ENCODE assay signal across 28 mouse cellular contexts in genomic region chr10:17423584-17424278, GRCm38 (mm10).
A peak's percentile ranks its signal among the peaks of the same experiment; 100 is the strongest.
DNase-seq lines count a peak whose midpoint lies in the region; ATAC-seq lines count a peak whose summit lies in the region.
"Had no signal": no experiment of that assay in that cellular context is flagged by ENCODE, and none has a peak within 500 bp of the region (broad histone marks: within the 10 kb centered on the region; RNA-seq: fewer than 3 reads in every experiment).

No protein-coding gene starts in this region.

- H3K4me2 ChIP-seq in midbrain, embryonic 11.5 days, result no peak overlapping the region
- H3K4me2 ChIP-seq in midbrain, embryonic 15.5 days, result no peak overlapping the region
- H3K4me2 ChIP-seq in kidney, embryonic 16.5 days (replicated peaks; ENCODE audit: low read depth, low read length), result no peak overlapping the region
- H3K4me2 ChIP-seq: embryonic facial prominence, embryonic 13.5 days; forebrain, embryonic 12.5 days; midbrain, embryonic 13.5 days; neural tube, embryonic 13.5 days had no signal

- H3K9ac ChIP-seq in midbrain, embryonic 11.5 days (ENCODE audit: low read length), result no peak overlapping the region
- H3K9ac ChIP-seq in midbrain, embryonic 15.5 days, result no peak overlapping the region
- H3K9ac ChIP-seq in kidney, embryonic 16.5 days (replicated peaks; ENCODE audit: low read length), result no peak overlapping the region
- H3K9ac ChIP-seq: embryonic facial prominence, embryonic 13.5 days; forebrain, embryonic 12.5 days; midbrain, embryonic 13.5 days; neural tube, embryonic 13.5 days had no signal

- WGBS in midbrain, embryonic 11.5 days, result 52% methylated on average over 4 of the region's 4 CpGs
- WGBS in midbrain, embryonic 15.5 days, result 55% methylated on average over 4 of the region's 4 CpGs
- WGBS in kidney, embryonic 16.5 days, result 30% methylated on average over 4 of the region's 4 CpGs
- 31% methylated on average over 4 of the region's 4 CpGs for WGBS in large intestine, adult 2 months

- ATAC-seq in midbrain, embryonic 11.5 days (ENCODE audit: low FRiP score), result no peak
- no peak for ATAC-seq in midbrain, embryonic 15.5 days (replicated peaks)
- peak; percentile 62; the same call in 1 of the 2 replicates for ATAC-seq in kidney, embryonic 16.5 days (ENCODE audit: low FRiP score, low TSS enrichment)
- ATAC-seq: hindbrain, postnatal 0 days; midbrain, embryonic 13.5 days; Patski had no signal

- no peaks in the 10 kb centered on the region for H3K9me3 ChIP-seq in midbrain, embryonic 11.5 days (ENCODE audit: control insufficient read depth, low read length)
- no peaks in the 10 kb centered on the region for H3K9me3 ChIP-seq in midbrain, embryonic 15.5 days
- H3K9me3 ChIP-seq in kidney, embryonic 16.5 days (ENCODE audit: low read length), result no peaks in the 10 kb centered on the region
- H3K9me3 ChIP-seq: embryonic facial prominence, embryonic 13.5 days; forebrain, embryonic 12.5 days; G1E; heart, embryonic 10.5 days; limb, embryonic 10.5 days; midbrain, embryonic 13.5 days; neural tube, embryonic 13.5 days had no signal

- no peak overlapping the region for H3K4me3 ChIP-seq in midbrain, embryonic 11.5 days (ENCODE audit: low read depth, low read length)
- no peak overlapping the region for H3K4me3 ChIP-seq in midbrain, embryonic 15.5 days
- no peak overlapping the region for H3K4me3 ChIP-seq in kidney, embryonic 16.5 days (ENCODE audit: low read length)
- H3K4me3 ChIP-seq: embryonic facial prominence, embryonic 13.5 days; erythroblast, embryonic 14.5 days; forebrain, embryonic 12.5 days; heart, embryonic 10.5 days; limb, embryonic 10.5 days; midbrain, embryonic 13.5 days; neural tube, embryonic 13.5 days had no signal

- H3K36me3 ChIP-seq in midbrain, embryonic 11.5 days (ENCODE audit: control insufficient read depth, insufficient read depth, low read length), result no peaks in the 10 kb centered on the region
- no peaks in the 10 kb centered on the region for H3K36me3 ChIP-seq in midbrain, embryonic 15.5 days (replicated peaks)
- H3K36me3 ChIP-seq in kidney, embryonic 16.5 days (ENCODE audit: insufficient read depth, low read length), result no peaks in the 10 kb centered on the region
- H3K36me3 ChIP-seq: embryonic facial prominence, embryonic 13.5 days; forebrain, embryonic 12.5 days; G1E; heart, embryonic 10.5 days; limb, embryonic 10.5 days; midbrain, embryonic 13.5 days; neural tube, embryonic 13.5 days had no signal

- DNase-seq in midbrain, embryonic 11.5 days (ENCODE audit: low spot score, missing footprints), result peak; percentile 82
- DNase-seq in large intestine, adult 2 months (ENCODE audit: low read depth, low spot score), result peak; percentile 62
- DNase-seq in yolk sac, embryonic 10.5 days (ENCODE audit: low spot score), result peak; percentile 13
- DNase-seq in thymus, postnatal 10 days (ENCODE audit: low spot score in 2 of 2), result no peak
- DNase-seq in heart, adult 9 months (ENCODE audit: low spot score in 2 of 2), result no peak
- no peak for DNase-seq in adrenal gland, postnatal 14 days
- DNase-seq: adrenal gland, adult 2 months; B cell, adult 2 months; cerebellum, adult 11-12 months; cerebellum, postnatal 14 days; embryo, embryonic 11 days; liver; lung, postnatal 14 days; retina, postnatal 1 day; right cerebral cortex, postnatal 25 days had no signal

- no peak overlapping the region for H3K27ac ChIP-seq in midbrain, embryonic 11.5 days (ENCODE audit: low read depth, low read length)
- H3K27ac ChIP-seq in midbrain, embryonic 15.5 days, result no peak overlapping the region
- peak overlapping the region; percentile 35; the same call in 1 of the 2 replicates for H3K27ac ChIP-seq in kidney, embryonic 16.5 days (ENCODE audit: low read length)
- H3K27ac ChIP-seq: embryonic facial prominence, embryonic 13.5 days; forebrain, embryonic 12.5 days; heart, embryonic 10.5 days; hindbrain, postnatal 0 days; limb, embryonic 10.5 days; midbrain, embryonic 13.5 days; neural tube, embryonic 13.5 days had no signal

- no peaks in the 10 kb centered on the region for H3K4me1 ChIP-seq in midbrain, embryonic 11.5 days (ENCODE audit: control insufficient read depth, insufficient read depth, low read length)
- H3K4me1 ChIP-seq in midbrain, embryonic 15.5 days, result no peaks in the 10 kb centered on the region
- H3K4me1 ChIP-seq in kidney, embryonic 16.5 days (ENCODE audit: insufficient read depth, low read length), result no peaks in the 10 kb centered on the region
- H3K4me1 ChIP-seq: embryonic facial prominence, embryonic 13.5 days; forebrain, embryonic 12.5 days; heart, embryonic 10.5 days; limb, embryonic 10.5 days; midbrain, embryonic 13.5 days; neural tube, embryonic 13.5 days had no signal

- no peaks in the 10 kb centered on the region for H3K27me3 ChIP-seq in midbrain, embryonic 11.5 days (ENCODE audit: control insufficient read depth, insufficient read depth, low read length)
- H3K27me3 ChIP-seq in midbrain, embryonic 15.5 days (replicated peaks), result no peaks in the 10 kb centered on the region
- no peaks in the 10 kb centered on the region for H3K27me3 ChIP-seq in kidney, embryonic 16.5 days (ENCODE audit: insufficient read depth, low read length)
- H3K27me3 ChIP-seq: CH12.LX; embryonic facial prominence, embryonic 13.5 days; forebrain, embryonic 12.5 days; midbrain, embryonic 13.5 days; neural tube, embryonic 13.5 days; Patski had no signal

Comparison
In these comparisons a context has a peak if more than half of its experiments do, and no peak if none do; other contexts are left out.
1. DNase-seq: peak in midbrain, embryonic 11.5 days (single experiment), large intestine, adult 2 months (single experiment) and yolk sac, embryonic 10.5 days (single experiment); none in thymus, postnatal 10 days (0 of 2), heart, adult 9 months (0 of 2) and adrenal gland, postnatal 14 days (single experiment).